Mouse (Mus musculus) cerebellum, adult 9-11 months (tissue): ENCODE data around the gene 3100002H09Rik.

Experiments
- DNase-seq: peaks from one replicate; pipeline ENCODE4 v3.0.0; 2022

The 3100002H09Rik gene

GRCm38 (mm10) chr4:124614189-124614588 is 3.6 kb upstream of the 3100002H09Rik start:
- no peak for DNase-seq

- DNase-seq = no peak
Measured at GRCm38 (mm10) chr4:124611768-124612167, 1.2 kb upstream of the 3100002H09Rik start.

DNA sequence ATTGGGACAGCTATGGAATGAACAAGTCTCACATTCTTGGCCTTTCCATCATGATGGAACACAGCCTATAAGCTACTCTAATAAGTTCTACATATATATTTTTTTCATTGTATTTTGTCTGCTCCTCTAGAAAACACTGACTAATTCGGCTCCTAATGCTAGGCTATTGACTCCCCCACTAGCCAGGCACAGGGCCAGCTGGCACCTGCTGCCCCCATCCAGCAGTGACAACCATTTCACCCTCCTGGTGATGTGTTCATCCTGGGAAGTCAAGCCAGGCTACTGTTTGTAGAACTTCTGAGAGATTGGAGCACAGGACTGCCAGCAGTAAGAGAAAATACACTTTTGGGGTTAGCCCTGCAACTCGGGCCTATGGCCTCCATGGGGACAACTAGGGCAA is 537 bp downstream of the 3100002H09Rik start:
- no peak for DNase-seq

DNA sequence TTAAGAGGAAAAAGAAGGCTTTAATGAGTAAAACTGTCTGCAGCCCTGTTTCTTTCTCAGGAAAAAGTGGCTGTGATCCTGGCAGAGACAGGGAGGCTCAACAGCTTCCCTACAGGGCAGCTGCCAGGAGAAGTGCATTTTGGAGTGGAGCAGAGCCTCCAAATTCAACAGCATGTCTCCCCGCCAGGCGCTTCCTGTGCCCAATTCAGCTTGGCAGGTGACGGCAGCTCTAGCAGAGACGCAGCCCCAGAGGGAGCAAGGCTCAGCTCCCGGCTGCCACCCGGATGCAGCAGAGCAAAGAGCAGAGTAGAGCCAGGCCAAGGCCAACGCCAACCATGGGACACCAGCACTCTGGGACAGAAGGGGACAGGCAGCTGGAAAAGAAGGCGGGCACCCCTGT is 3.4 kb downstream of the 3100002H09Rik start:
- DNase-seq = peak; percentile 30

DNA sequence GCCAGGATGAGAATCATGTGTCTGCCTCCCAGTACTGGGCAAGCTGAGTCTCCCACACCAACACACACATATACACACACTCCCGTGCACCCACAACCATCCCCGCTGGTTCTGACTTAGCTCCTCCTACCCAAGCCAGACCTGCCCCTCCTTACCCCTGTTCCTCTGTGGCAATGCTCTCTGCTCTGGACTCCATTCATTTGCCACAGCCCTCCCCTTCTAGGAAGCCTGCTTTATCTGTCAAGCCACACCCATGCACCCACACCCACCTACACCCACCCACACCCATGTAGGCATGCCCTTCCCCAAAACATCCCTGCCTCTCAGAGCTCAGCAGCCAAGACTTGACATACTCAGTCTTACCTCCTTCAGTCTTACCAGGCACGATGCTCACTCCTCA is 4.4 kb downstream of the 3100002H09Rik start:
- no peak for DNase-seq

- no peak for DNase-seq
Measured at GRCm38 (mm10) chr4:124605255-124605654, 5.3 kb downstream of the 3100002H09Rik start.

DNA sequence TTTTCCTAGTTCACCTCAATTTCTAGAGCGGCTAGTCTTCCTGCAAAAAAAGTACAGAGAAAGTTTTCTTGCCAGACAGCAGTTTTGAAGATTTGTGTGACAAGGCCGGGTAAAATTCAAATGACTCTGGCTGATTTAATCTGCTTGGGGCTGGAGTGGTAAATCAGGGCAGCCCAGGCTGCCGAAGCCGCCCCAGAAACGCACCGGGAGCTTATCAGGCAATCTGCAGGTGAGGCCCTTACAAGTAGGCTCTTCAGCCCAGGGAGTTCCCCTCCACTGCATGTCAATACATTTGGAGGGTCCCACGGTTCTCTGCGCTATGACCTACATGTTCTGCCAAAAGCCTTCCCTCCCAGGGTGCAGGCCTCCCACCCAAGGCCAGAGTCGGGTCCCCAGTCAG is 6.9 kb downstream of the 3100002H09Rik start:
- no peak for DNase-seq

DNA sequence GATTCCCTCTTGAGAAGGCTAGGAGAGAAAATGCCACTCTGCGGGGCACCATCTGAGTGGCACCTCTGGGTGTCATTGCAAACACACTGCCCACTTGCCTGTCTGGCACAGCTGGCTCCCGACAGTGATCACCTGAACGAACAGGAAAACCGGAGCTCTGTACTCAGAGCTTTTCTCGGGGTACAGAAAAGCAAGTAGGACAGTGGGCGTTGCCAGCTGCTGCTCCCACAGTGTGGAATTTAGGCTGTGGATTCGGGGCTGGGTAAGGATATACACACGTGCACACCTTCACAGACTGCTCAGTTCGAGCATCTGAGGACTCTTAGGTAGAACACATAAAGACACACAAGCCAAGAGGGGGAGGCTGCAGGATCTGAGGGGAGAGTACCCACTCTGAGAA is 14.7 kb downstream of the 3100002H09Rik start:
- no peak for DNase-seq

DNA sequence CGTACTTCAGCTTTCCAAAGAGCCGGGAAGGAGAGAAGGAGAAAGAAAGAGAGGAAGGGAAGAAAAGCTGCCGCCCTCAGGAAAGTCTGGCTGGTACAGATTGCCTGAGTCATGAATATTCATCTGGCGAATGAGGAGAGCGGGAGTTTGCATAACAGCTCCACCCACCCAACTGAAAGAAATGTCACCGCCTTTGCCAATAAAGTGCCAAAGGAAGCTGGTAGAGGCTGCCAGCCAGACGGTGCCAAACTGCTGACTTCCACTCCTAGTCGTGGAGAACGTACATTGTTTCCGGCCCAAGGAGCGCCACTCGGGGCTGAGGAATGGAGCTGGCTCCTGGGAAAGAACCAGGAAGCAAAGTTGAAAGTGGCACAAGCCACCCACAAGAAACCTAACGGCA is 15.7 kb downstream of the 3100002H09Rik start:
- DNase-seq = peak; percentile 11

DNA sequence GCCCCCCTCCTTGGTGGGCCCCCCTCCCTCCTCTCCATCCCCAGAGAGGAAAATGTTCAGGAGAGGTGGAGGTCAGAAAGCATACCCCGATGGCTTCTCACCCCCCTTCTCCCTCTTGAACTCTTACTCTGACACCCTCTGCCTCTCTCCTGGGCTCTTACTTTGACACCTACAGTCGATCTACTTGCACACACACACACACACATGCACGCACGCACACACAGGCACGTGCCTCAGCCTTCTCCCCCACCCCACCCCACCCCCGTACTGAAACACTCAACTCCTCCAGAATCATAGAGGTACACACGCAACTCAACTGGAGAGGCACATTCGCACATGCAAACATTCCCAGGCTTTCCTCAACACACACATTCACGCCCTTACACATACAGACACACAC is 16.9 kb downstream of the 3100002H09Rik start:
- DNase-seq = no peak

DNA sequence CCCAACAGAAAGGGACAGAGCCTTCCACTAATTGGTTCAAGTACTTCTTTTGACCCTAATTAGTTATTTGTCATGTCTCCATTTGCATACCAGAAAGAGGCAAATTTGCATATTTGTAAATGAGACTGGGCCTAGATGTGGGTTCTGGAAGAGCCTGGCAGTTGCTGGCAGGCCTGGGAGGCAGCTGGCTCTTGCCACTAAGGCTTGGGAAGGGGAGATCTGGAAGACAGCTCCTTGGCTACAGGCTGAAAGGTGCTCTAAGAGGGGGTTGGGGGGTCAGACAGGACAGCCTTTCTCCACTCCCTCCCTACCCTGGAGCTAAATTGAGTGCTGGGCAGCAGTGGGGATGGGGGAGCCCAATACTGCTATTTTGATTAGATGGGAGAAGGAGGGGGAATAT is 17.4 kb downstream of the 3100002H09Rik start:
- no peak for DNase-seq

GRCm38 (mm10) chr4:124592241-124592640 is 18.4 kb downstream of the 3100002H09Rik start:
- no peak for DNase-seq

DNA sequence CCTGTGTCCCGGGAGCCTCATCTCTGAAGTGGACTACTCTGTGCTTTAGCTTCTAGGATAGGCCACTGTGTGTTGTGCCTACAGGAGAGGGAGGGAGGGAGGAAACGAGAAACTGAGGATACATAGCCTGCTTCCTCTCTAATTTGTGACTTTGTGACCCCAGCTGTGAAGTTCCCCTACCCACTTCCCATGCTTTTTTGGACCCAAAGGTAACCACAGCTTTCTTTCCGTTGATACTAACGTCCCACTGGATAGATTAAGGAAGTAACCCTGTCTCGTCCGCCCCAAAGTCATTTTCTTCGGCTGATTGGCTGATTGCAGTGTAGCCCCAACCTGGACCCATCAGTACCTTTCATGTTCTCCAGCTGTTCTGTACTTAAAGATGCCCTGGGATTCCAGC is 29.9 kb downstream of the 3100002H09Rik start:
- no peak for DNase-seq

DNA sequence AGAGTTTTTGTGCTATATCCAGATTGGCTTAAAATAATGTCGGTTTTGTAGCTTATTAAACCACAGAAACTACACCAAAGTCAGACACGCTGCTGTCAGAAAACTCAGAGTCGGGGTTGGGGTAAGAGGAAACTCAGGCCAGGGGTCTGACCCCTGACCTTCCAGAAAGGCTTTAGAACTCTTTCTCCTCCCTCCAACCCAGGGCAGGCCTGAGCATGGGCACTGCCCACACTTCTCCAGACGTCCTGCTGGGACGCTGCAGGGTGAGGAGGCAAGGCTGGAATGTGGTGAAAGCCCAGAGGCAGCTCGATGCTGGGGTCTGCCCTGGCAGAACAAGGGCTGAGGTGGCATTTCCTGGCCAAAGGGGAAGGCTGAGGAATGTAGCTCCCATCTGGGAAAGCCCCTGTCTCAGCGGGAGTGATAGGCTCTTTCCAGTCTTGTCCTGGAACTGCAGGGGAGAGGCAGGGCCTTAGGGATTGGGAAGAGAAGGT is 34.6 kb downstream of the 3100002H09Rik start:
- DNase-seq = no peak

GRCm38 (mm10) chr4:124575269-124575954 is 35.2 kb downstream of the 3100002H09Rik start:
- DNase-seq = no peak

- no peak for DNase-seq
Measured at GRCm38 (mm10) chr4:124573586-124573985, 37.0 kb downstream of the 3100002H09Rik start.

GRCm38 (mm10) chr4:124570977-124571376 is 39.6 kb downstream of the 3100002H09Rik start:
- no peak for DNase-seq

GRCm38 (mm10) chr4:124569661-124570060 is 40.9 kb downstream of the 3100002H09Rik start:
- DNase-seq = no peak

- DNase-seq = no peak
Measured at GRCm38 (mm10) chr4:124563371-124563770, 47.2 kb downstream of the 3100002H09Rik start.

- peak; percentile 2 for DNase-seq
Measured at GRCm38 (mm10) chr4:124562721-124563120, 47.9 kb downstream of the 3100002H09Rik start.
